Mouse (Mus musculus) lung, adult 2 months (tissue): ENCODE measurements around the gene Tmtc4.

Source experiments
- CTCF ChIP-seq: fragments of 200-500 bp; IDR thresholded peaks from 2 replicates; pipeline ENCODE4 v1.5.1; 2011; ENCODE audit warnings: mild to moderate bottlenecking, low read length, control low read depth; ENCODE audit not compliant: insufficient read depth
- POLR2A ChIP-seq: fragments of 200-500 bp; IDR thresholded peaks from 2 replicates; pipeline ENCODE4 v1.6.1; 2011; ENCODE audit warnings: low read depth, mild to moderate bottlenecking, control low read depth, low read length, borderline replicate concordance; ENCODE audit errors: extremely low read depth

GRCm38 (mm10) chr14:122920011-122920410, 63.8 kb downstream of the Tmtc4 start:
- TF ChIP-seq POLR2A, result no peak
- no peak for TF ChIP-seq CTCF
